Mouse (Mus musculus) induced T-regulatory cell, adult 2 months (primary cell): Measurements from ENCODE around the gene Adat1.

Experiments
- DNase-seq: peaks from one replicate; pipeline ENCODE4 v3.0.0-alpha.2; 2012; ENCODE audit warnings: low read depth

Adat1 gene

GRCm38 (mm10) chr8:111967246-111967870 is 24.7 kb downstream of the Adat1 start:
- no peak for DNase-seq

- no peak for DNase-seq
Observed at GRCm38 (mm10) chr8:111964849-111965561, 27.1 kb downstream of the Adat1 start.

GRCm38 (mm10) chr8:111964351-111964750 is 27.8 kb downstream of the Adat1 start:
- no peak for DNase-seq

GRCm38 (mm10) chr8:111963546-111963945 is 28.6 kb downstream of the Adat1 start:
- DNase-seq, result no peak

- DNase-seq, result no peak
Observed at GRCm38 (mm10) chr8:111963091-111963490, 29.0 kb downstream of the Adat1 start.

GRCm38 (mm10) chr8:111962589-111962988 is 29.5 kb downstream of the Adat1 start:
- DNase-seq, result no peak

- DNase-seq, result no peak
Observed at GRCm38 (mm10) chr8:111961330-111961729, 30.8 kb downstream of the Adat1 start.

- no peak for DNase-seq
Observed at GRCm38 (mm10) chr8:111960591-111961321, 31.3 kb downstream of the Adat1 start.

GRCm38 (mm10) chr8:111957231-111957630 is 34.9 kb downstream of the Adat1 start:
- no peak for DNase-seq

- DNase-seq, result peak; percentile 27
Observed at GRCm38 (mm10) chr8:111955879-111956278, 36.2 kb downstream of the Adat1 start.

- DNase-seq, result peak; percentile 44
Observed at GRCm38 (mm10) chr8:111954844-111955594, 37.1 kb downstream of the Adat1 start.

- no peak for DNase-seq
Observed at GRCm38 (mm10) chr8:111951936-111952335, 40.2 kb downstream of the Adat1 start.

- DNase-seq, result no peak
Observed at GRCm38 (mm10) chr8:111951317-111951716, 40.8 kb downstream of the Adat1 start.

- DNase-seq, result no peak
Observed at GRCm38 (mm10) chr8:111950846-111951245, 41.3 kb downstream of the Adat1 start.

- no peak for DNase-seq
Observed at GRCm38 (mm10) chr8:111947954-111948353, 44.1 kb downstream of the Adat1 start.

GRCm38 (mm10) chr8:111947144-111947543 is 45.0 kb downstream of the Adat1 start:
- DNase-seq, result no peak

- DNase-seq, result no peak
Observed at GRCm38 (mm10) chr8:111943544-111943943, 48.6 kb downstream of the Adat1 start.

- DNase-seq, result peak; percentile 76
Observed at GRCm38 (mm10) chr8:111941101-111941454, 51.0 kb downstream of the Adat1 start.

- peak; percentile 97 for DNase-seq
Observed at GRCm38 (mm10) chr8:111940171-111941100, 51.7 kb downstream of the Adat1 start, which contains the start of gene Gabarapl2. Gene Gabarapl2, plus strand, starts transcription at chr8:111940703.

GRCm38 (mm10) chr8:111939516-111940142 is 52.5 kb downstream of the Adat1 start:
- DNase-seq, result no peak
